Mouse (Mus musculus) gastrocnemius, postnatal 25 days (tissue): ENCODE results near the gene Gm15056. TPM values are rescaled to one million over a fixed set of nuclear protein-coding genes. Genes with fewer than 3 reads are reported as not detected.

ENCODE experiments used
- DNase-seq: peaks from one replicate; pipeline ENCODE4 v3.0.0; 2022
- long read RNA-seq, 2 experiments: library from polyadenylated mRNA; stranded (forward); transcript quantifications; one replicate each; pipeline ENCODE4 v2.0.0; 2021
- total RNA-seq, 2 experiments: library from RNA; stranded (reverse); gene quantifications; 1 replicate in 1 of 2; 2 replicates in 1 of 2; pipeline ENCODE4 v1.2.3; 2021

Gene Gm15056
- not detected for total RNA-seq
- long read RNA-seq, experiment 1 = 0 reads
- long read RNA-seq, experiment 2 = 0 reads

- DNase-seq = no peak
Observed at GRCm38 (mm10) chr8:20902527-20902926, at the start of gene Gm15056. Gm15056 (minus strand) TSS chr8:20902627.

- DNase-seq = no peak
Observed at GRCm38 (mm10) chr8:20944610-20945009, 42.2 kb upstream of the Gm15056 start, which contains the start of gene AY761185. AY761185 (minus strand) TSS chr8:20944710.

GRCm38 (mm10) chr8:20921971-20922370, 19.5 kb upstream of the Gm15056 start, which contains the start of gene Gm6040:
Gm6040 (minus strand) TSS chr8:20922071.
- no peak for DNase-seq

DNA sequence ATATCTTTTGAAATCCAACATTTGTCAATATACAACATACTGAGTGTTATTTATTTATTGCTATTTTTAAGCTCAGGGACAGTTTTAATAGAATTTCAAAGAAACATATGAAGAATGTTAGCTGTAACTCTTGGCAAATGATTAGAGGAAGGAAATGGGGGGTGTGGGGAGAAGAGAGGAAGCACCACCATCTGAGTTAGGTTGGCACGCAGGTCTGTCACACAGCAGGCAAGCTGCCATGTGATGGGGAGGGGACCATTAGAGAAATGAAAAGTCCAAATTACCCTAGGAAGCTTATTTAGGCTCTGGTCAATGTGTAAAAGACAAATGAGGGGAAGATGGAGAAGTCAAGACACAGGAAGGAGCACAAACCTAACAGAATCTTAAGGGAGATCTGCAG, 9.9 kb upstream of the Gm15056 start:
- DNase-seq = no peak

- DNase-seq = no peak
Observed at GRCm38 (mm10) chr8:20908256-20908655, 5.8 kb upstream of the Gm15056 start.

DNA sequence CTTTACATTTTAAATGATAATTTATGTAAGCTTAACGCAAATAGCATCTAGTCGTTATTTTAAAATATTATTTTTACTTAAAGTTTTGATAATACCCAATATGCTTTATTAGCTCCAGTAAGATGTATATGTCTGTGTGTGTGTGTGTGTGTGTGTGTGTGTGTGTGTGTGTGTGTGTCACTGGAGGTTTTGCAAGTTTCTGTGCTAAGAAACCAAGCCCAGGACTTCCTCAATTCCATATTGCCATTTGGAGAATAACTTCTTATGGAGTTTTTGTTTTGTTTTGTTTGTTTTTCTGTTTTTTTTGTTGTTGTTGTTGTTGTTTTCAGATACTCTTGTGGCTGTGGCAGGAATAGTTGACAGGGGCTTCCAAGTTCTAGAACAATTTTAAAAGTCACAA, 4.7 kb upstream of the Gm15056 start:
- no peak for DNase-seq

DNA sequence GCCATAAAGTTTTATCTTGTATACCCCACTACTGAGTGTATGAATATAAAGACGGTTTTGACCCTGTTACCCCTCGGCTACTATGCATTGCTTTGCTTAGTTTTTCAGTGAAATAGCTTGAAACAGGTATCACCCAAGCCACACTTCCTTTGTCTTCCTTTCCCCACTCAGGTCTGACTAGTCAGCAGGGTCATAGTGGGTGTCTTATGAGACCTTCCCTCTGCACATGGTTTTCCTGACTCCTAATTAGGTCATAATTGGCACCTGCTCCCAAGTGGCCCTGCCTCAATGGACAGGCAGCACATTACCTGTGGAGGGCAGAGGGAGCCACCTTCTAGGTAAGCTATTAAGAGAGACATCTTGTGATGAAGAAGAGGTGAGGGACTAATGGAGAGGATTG, 10.1 kb downstream of the Gm15056 start, which contains the start of gene Defb33:
Defb33 (plus strand) TSS at position 301 of the 400 bp plus-strand sequence.
- DNase-seq = no peak

DNA sequence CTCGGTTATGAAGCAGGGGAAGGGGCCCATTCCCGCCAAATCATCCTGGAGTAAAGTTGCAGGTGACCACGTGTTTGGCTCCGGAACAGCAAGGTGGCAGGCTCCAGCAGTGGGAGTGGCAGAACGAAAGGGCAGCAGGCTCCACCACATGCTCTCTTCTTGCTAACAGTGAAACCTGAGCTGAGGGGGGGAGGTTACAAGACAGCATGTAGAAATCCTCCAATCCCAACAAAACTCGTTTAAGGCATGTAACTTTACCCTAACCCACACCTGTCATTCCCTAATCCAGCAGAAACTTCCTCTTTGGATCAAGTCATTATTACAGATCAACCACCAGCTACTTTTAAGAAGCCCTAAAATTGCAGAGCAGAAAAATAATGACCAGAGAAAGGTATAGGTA, 27.8 kb downstream of the Gm15056 start:
- no peak for DNase-seq

Other genes with a start within 250 kb of the Gm15056 start
- gene Defb33, start 10.0 kb downstream of the Gm15056 start, total RNA-seq = not detected
- not detected for gene Gm6040, start 19.4 kb upstream of the Gm15056 start, total RNA-seq
- not detected for gene AY761185, start 42.1 kb upstream of the Gm15056 start, total RNA-seq
- gene Defa21, start 122.9 kb upstream of the Gm15056 start, total RNA-seq = not detected
- not detected for gene Defa23, start 152.4 kb upstream of the Gm15056 start, total RNA-seq
- gene Defa35, start 162.4 kb upstream of the Gm15056 start, total RNA-seq = not detected
- not detected for gene Defa25, start 181.8 kb upstream of the Gm15056 start, total RNA-seq
- not detected for gene Gm14851, start 193.4 kb upstream of the Gm15056 start, total RNA-seq
- gene Defa30, start 232.0 kb upstream of the Gm15056 start, total RNA-seq = not detected